Mouse (Mus musculus) kidney, adult 2 months (tissue): Measurements from ENCODE around the gene Bmpr1a.

Experiments
- CTCF ChIP-seq: fragments of 200-500 bp; conservative IDR thresholded peaks from 2 replicates; pipeline ENCODE4 v1.5.1; 2011; ENCODE audit warnings: low read depth, mild to moderate bottlenecking, control low read depth, low read length, moderate library complexity, mixed read lengths; ENCODE audit not compliant: insufficient read depth, insufficient read length
- POLR2A ChIP-seq: fragments of 200-500 bp; IDR thresholded peaks from one replicate; pipeline ENCODE4 v1.6.1; 2011; ENCODE audit warnings: low read depth, low read length, control low read depth

DNA sequence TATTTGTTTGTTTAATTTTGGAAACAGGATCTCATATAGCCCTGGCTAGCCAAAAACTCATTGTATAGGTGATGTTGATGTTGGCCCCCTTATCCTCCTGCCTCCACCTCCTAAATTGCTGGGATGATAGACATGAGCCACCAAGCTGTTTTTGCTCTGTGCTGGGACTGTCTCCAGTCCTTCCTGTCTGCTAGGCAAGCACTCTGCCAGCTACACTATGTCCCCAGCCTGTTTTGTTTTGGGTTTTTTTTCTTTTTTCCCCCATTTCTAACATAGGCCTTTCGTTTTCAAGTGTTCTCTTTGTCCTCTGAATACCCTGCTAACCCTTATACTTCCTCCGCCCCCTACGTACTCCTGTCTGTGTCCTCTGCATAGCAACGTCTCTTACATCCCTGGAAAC lies 109.8 kb downstream of the Bmpr1a start:
- TF ChIP-seq CTCF (no peak), POLR2A (no peak)
